Mouse (Mus musculus) lung, postnatal 14 days (tissue): ENCODE results near the gene Lrrc45.

Experiments
- DNase-seq: peaks from one replicate; pipeline ENCODE4 v3.0.0; 2021

Gene Lrrc45

DNA sequence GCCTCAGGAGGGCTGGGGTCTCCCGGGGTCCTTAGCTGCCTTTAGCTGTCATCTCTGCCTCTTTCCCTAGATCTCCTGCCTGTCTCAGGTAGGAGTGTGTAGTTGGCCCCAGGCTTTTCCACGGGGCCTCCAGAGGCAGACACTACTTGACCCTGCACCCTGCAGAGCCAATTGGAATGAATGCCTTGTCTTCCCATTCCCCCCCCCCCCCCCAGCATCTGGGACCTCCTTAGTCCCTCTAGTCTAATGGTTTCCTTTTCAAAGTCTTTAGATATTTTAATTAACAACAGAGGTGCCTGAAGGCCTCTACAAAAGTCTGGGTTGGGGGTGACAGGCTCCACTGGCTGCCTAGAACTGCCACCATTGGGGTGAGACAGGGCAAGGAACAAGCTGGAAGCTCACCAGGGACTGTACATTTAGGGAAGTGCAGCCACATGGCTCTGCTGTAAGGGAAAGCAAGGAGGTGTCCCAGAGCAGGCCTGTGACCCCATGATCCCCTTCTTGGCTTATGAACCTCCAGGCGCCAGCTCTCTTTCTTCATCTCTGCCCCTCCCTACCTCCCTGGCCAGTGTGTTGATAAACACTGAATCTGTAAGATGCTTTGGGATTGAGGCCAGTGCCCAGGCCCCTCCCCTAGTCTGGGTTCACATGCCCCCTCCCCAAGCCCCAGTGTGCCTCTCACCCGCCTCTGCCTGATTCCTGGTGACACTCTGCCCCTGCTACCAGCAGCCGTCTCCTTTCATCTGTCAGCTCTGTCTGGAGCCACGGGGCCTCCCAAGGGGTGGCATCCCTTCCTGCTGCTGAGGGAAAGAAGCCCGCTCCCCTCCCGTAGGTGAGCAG lies 9.0 kb upstream of the Lrrc45 start:
- peak; percentile 65 for DNase-seq

DNA sequence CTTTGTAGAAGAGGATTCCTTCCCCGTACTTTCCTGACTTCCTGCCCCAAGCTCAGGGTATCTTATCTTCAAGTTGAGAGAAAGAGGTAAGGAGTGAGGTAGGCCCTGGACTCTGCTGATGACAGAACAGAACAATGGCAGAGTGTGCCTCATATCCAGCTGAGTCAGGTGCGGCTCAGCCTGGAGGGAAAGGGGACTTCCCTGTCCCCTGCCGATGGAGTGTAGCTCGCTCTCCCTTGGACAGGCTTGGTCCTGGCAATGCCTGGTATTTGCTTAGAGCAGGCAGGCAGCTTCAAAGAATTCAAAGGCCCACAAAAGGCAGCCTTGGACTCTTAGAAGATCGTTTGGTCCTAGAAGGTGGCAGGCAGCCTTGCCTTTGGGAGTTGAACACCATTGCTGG lies 7.6 kb upstream of the Lrrc45 start:
- no peak for DNase-seq

DNA sequence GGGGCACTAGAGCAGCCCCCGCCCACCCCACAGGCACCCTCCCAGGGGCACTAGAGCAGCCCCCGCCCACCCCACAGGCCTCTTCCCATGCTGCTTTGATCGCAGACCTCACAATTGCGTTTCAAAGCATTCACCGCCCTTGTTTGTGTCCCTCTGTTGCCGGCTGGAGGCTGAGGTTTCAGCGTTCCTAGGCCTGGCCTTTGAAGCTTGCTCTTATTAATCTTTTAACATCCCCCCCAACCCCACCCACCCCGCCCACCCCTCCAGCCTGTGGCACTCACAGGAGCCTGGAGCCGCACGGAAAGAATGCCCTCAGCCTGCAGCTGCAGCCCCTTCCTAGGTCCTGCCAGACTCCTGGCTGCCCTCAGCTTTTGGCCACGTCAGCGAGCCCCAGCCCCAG lies 6.5 kb upstream of the Lrrc45 start:
- no peak for DNase-seq

DNA sequence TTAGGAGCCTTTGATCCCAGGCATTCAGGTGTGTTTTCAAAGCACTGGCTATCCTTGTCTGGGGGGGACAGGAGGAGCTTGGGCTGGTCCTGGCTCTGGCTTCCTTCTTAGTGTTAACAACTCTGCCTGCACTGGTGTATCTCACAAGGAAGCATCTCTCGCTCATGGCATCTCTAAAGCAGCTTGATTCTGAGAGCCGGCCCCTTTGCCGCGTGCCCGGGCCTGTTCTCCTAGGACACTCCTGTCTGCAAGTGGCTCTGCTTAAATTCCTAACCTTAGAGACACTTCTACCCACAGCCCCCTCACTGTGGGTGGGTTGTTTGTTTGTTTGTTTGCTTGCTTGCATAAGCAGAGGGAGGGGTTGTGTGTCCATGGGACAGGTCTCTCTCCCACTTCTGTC lies 5.8 kb upstream of the Lrrc45 start:
- no peak for DNase-seq

DNA sequence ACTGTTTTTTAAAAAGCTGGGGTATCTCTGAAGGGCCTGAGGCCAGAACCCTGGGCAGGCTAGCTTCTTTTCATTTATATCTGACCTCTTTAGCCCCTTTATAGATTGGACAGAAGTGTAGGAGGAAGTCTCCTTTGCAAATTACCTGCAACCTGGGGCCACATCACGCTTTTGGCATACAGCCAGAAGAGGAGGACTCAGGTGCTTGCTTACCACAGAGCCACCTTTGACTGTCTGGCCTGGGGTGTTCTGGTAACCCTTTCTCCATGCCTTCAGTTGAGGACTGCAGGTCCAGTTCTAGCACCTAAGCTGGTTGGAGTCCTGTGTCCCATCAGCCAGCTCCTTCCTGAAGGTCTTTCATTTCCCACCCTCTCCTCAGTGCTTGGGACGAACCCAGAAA lies 4.2 kb upstream of the Lrrc45 start:
- DNase-seq: no peak

DNA sequence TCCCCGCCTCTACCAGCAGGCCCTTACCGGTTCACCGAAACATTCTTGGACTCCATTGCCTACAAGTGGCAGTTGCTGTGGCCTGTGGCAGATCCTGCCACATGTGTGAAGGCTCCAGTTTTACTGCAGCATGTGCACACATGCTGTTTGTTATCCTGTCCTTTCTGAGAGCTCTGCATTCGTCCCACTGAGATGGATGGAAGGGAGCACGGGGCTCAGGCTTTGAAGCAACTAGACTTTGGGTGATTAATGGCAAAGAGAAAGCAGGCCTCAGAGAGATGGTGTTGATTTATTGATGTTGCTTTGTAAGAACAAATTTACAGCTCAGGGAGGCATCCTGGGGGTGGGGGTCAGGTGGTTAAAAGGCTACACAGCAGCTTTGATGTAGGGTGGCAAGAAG lies 3.1 kb upstream of the Lrrc45 start:
- no peak for DNase-seq

DNA sequence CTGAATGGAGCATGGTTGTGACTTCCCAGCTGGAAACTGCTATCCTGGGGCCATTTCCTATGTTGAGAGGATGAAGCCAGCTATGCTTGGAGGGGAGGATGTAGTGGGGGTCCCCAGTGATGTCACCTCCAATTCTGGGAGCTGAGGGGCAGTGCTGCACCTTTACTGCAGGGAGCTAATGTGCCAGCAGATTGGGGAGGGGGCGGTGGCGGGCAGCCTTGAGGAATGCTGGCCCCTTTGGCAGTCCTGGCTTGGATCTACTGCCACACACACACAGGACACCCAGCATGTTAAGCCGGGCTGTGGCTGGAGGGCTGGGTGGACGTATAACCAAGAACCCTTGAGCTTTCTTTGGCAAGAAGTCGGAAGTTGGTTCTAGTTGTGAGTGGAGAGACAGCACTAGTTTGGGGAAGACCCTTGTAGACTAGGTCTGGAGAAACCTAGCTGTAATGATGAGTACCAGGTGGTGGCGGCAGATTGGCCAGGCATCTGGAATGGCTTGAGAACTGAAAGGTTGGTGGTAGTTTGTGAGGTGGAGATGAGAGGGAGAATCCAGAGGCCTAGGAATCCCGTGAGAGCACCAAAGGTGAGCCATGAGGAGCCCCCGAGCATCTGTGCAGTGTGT lies 1.6 kb upstream of the Lrrc45 start:
- DNase-seq: no peak

DNA sequence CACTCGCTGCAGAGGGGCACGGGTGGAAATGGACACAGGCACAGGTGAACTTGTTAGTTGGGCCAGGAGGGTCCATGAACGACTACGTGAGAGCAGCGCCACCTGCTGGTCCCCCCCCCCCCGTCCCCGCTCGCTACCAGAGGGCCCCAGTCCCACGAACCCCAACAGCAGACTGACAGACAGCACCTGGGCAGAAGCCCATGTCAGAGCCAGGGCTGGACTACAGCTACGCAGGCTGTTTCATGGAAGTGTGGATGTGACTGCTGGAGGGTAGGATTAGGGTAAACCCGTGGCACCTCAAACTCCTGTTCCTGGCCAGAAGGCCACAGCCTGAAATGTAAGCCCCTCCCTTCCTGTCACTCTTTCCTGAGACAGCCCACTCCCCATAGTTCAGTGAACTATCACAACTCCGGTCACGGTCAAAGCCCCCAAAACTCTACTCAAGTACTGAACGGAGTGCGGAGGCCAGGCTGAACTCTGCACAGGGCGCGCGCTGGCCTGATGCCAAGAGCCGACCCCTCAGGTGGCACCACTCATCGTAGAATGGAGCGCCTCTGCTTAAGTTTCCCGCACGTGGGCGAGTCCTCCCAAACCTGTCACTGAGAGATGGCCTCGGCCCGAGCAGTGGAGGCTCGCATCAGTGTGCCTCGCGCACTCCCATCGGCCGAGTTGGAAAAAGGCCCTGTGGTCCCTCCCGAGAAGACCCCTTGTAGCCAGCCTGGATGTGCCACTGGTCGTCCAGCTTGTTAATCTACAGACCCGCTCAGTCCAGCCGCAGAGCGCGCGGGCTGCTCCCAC lies 755 bp upstream of the Lrrc45 start:
- peak; percentile 70 for DNase-seq

DNA sequence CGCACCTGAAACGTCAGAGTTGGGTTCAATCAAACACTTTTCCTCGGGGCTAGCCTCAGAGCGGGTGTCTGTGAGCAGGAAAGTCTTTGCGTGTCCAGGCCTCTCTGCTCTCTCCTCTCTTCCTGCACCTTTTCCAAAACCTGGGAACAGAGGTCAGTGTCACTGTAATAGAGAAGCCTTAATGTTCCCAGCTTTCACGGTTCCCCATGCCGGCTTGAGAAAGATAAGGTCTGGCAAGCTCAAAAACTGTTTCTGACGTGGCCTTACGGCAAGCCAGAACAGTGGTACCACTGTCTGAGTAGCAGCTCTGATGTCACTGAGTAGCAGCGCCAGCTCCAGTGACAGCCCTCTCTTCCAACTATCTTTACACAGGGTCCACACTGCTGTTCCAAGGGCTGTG lies 821 bp downstream of the Lrrc45 start:
- DNase-seq: no peak

DNA sequence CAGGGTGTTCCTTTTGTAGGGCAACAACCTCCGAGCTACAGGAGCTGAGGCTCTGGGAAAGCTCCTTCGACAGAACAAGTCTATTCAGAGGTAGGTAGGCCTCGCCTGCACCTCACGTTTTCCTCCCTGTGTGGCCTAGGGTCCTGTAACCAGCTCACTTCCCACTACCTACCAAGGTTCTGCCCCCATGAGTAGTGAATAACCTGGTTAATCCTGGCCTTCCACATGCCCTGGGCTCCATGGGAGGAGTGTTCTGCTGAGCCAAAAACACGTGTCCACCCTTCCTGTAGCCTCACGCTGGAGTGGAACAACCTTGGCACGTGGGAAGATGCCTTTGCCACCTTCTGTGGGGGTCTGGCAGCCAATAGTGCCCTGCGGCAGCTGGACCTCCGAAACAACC lies 1.4 kb downstream of the Lrrc45 start:
- no peak for DNase-seq

DNA sequence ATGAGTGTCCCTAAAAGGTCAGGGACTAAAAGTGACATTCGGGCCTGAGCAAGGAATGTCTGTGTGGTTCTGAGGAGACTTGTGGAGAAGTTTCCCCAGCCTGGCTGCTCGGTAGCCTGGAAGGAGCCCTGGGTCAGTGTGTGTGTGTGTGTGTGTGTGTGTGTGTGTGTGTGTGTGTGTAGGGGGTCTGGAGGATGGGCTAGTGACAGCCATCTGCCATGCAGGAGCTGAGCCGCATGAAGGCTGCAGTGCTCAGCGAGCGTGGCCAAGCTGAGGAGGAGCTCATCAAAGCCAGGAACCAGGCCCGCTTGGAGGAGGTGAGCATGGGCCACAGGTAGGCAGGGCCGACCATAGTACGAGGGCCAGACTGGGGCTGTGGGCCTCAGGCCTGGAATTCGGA lies 5.5 kb downstream of the Lrrc45 start:
- DNase-seq: no peak

DNA sequence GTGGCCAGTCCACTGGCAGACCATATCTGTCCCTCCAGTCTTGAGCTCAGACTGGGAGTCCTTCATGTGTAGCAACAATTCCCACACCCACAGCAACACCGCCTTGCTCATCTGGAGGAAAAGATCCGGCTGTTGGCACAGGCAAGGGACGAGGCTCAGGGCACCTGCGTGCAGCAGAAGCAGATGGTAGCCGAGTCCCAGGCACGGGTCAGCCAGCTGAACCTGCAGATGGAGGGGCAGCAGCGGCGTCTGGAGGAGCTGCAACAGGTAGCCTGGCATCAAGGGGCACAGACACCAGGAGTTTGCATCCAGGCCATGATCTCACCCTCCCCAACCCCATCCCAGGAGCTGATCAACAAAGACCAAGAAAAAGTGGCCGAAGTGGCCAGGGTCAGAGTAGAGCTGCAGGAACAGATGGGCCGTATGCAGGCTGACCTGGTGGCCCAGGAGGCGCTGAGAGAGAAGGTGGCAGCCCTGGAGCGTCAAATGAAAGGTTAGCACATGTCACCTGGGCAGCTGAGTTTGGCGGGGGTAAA lies 6.2 kb downstream of the Lrrc45 start:
- DNase-seq: no peak

DNA sequence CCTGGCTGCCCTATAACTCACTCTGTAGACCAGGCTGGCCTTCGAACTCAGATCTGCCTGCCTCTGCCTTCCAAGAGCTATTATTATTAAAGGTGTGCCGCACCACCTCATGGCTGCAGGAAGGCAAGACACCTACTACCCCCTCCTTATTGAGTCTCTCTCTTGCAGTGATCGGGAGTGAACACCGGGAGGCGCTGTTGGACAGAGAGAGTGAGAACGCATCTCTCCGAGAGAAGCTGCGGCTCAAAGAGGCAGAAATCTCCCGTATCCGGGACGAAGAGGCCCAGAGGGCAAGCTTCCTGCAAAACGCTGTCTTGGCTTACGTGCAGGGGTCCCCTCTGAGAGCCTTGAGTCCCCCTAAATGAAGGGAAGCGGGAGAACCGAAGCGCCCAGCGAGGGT lies 6.7 kb downstream of the Lrrc45 start:
- peak; percentile 97 for DNase-seq

DNA sequence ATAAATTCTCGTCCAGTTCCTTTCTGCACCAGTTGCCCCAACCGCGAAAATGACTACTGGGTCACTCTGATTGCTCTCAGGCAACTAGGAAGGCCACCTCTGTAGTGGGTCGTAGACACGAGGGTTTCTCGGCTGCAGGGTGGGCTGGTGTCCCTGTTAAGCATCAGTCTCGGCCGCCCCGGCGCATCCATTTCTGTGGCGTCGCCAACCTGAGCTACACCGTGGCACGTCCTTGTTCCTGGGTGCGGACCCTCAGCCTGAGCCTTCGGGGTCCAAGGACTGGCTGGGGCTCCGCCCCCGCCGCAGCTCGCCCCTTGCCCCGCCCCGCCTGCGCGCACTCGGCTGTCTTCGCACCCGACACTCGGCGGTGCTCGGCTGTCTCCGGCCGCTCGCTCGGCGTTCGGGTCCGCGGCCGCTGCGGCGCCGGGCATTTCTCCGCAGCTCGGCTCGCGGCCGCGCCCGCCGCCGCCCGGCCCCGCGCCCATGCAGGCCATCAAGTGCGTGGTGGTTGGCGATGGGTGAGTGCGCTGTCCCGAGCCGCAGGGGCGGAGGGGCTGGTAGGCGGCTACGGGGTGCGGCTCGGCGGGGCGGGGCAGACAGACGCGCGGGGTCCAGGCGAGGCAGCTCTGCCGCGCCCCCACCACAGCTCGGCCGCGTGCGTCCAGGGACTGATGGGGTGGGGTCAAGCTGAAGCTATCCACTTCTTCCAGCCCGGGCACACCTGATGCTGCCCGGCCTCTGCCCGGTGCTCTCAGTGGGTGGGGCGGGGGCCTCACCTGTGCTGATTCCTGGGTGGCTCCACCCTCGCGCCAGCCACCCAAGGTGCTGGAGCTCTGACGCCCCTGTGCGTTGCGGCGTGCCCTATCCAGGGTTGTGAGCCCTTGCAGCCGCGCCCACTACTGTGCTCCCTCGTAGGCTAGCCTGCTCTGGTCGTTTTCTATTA lies 7.7 kb downstream of the Lrrc45 start, which contains the start of gene Rac3:
Gene Rac3 (plus strand): TSS at position 347 of the 943 bp plus-strand sequence.
- DNase-seq: peak; percentile 66

DNA sequence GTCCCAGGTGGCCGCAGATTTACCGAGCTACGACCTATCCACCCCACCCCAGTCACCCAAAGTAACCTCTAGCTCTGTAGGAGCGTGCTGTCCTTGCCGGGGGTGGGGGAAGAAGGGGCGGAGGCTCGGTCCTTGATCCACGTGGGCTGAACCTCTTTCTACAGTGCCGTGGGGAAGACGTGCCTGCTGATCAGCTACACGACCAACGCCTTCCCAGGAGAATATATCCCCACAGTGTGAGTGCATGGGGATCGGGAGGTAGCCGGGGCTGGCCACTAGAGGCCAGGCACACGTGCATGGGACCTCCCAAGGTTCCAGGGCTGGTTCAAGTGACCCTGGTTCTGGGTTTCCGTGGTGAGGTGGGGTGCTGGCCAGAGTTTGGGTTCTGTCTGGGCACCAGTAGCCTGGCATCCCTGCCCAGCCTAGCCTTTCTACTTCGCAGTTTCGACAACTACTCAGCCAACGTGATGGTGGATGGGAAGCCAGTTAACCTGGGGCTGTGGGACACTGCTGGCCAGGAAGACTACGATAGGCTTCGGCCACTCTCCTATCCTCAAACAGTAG lies 8.4 kb downstream of the Lrrc45 start:
- no peak for DNase-seq

DNA sequence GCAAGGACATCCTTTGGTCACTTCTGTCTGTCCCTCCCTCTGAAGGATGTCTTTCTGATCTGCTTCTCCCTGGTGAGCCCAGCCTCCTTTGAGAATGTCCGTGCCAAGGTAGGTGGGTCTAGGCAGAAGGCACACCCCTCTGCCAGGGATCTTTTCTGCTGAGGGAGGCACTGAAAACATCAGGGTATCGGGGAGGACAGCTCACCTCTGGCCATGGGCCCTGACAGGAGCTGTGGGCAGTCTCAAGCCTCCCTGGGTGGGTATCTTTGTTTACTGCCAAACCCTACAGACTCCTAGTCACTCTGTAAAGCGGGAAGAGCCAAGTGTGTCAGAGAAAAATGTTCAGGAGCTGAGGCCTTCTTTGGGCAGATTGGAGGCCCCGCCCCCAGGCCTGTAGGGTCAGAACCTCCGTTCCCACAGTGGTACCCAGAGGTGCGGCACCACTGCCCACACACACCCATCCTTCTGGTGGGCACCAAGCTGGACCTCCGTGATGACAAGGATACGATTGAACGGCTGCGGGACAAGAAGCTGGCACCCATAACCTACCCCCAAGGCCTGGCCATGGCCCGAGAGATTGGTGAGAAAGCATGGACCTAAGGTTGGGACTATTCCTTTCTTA lies 9.1 kb downstream of the Lrrc45 start:
- no peak for DNase-seq

DNA sequence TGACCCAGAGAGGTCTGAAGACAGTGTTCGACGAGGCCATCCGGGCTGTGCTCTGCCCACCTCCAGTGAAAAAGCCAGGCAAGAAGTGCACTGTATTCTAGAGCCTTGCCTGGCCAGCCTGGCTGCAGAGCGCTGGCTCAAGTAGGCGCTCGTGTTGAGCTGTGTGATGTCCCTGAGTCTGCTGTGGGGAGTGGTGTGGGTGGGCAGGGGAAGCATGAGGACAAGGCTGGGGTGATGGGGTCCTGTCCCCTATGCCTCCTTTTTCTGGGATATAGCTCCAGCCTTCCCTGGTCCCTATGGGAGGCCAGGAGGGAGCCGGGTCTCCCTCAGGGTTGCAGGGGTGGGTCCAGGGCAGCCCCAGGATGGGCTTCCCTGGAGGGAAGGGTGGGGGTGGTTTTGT lies 9.8 kb downstream of the Lrrc45 start:
- no peak for DNase-seq

DNA sequence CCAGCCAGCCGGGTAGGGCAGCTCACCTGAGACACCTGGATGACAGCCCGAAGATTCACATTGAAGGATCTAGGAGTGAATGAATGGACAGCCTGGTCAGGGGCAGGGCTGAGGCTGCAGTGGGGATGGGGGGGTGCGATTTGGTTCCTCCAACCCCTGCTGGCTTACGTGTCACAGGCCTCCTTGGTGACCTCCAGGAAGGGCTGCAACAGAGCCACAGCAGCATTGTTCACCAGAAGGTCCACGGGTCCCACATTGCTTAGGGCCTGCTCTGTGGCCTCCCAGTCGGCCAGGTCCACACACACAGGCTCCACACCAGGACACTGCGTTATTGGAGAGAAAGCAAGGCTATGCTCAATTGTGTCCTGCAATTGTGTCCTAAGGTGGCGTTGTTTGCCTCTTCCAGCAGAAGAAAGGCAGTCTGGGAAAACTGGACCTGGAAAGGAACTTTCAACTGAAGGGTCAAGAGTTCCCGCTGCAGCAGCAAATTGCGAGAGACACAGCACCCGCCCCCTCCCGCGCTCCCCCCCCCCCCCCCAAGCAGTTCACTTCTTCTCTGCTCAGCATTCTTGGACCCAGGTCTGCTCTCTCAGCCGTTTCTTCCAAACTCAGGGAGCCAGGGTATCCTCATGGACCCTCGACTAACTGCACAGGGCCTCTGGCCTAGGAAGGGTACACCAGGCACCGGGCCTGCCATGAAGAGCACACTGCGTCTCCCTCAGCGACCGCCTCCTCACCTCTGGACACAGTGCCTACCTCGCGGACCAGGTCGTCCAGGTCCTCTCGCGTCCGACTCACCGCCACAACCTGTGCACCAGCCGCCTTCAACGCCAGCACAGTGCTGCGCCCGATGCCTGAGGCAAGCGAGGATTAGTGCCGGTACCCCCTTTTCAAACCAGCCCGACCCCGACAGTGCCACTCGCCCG lies 12.8 kb downstream of the Lrrc45 start:
- DNase-seq: no peak

DNA sequence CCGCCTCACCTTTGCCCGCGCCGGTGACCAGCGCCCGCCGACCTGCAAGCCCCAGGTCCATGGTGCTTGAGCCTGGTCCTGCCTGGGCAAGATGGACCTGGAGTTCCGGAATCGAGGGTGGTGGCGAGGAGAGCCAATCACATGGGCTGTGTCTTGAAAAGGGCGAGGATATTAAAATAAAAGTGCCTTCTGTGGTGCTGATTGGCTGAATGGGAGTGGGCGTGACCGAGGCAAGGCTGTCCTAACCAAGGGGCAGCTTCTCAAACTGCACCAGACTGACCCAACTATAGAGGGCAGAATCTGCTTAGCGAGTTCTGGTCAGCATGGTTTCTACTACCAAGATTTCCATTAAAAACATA lies 13.4 kb downstream of the Lrrc45 start, which contains the start of gene Dcxr:
Gene Dcxr (minus strand): TSS at position 113 of the 359 bp plus-strand sequence.
- DNase-seq: peak; percentile 91

DNA sequence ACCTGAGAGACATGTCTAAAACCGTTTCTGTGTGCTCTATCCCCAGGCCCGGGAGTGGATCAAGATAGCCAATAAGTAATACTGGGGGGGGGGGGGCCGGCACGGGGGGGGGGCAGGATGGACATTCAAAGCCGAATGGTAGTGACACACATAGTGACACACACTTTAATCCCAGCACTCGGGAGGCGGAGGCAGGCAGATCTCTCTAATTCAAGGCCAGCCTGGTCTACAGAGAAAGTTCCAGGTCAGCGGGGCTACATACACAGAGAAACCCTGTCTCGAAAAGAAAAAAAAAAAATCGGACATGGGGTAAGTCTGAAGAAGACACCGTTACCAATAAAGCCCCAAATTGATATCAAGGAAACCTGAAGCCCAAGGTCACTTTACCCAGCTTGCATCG lies 13.8 kb downstream of the Lrrc45 start:
- no peak for DNase-seq
